Mouse (Mus musculus): Measurements from ENCODE around the gene Sema4d.

DNA sequence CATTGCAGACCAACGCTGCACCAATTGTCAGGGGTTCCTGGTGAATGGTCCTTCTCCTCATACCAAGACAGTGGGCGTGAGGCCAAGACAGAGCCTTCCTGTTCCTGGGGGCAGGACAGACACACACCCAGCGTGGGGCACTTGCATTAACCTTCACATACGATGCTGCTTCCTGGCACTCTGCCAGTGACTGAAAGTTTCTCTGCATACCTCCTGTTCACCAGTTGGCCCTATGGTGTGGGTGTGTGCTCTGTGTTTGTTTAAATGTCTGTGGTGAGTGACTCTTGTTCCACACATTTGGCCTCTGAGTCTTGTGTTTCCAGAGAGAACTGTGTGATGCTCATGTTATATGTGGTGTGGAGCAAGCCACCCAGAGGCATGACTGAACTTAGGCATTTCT lies 116.9 kb downstream of the Sema4d start:
- no peak for TF ChIP-seq CTCF (IDR thresholded peaks at IDR 0.05)
- no peak for TF ChIP-seq EP300 (IDR thresholded peaks at IDR 0.05)

Measured in lung, postnatal 0 days (tissue).